Mouse (Mus musculus): Measurements from ENCODE around the gene Abhd17b. TPM values are rescaled to one million over a fixed set of nuclear protein-coding genes. Genes with fewer than 3 reads are reported as not detected.

Gene Abhd17b
- polyA plus RNA-seq (2015; fragmentation: Nextera tagmentation; extraction: Ambion mirVana) = 21.0 and 26.5 TPM in 2 replicates

- Histone ChIP-seq H3K27me3 (ENCODE audit: insufficient read depth, low read length) (no peaks in the 10 kb centered on the region), H3K9me3 (ENCODE audit: low read length) (no peaks in the 10 kb centered on the region), H3K9ac (replicated peaks; ENCODE audit: low read length) (peak within 1 kb of the TSS; percentile 98), H3K4me2 (replicated peaks; ENCODE audit: low read depth, low read length) (peak within 1 kb of the TSS; percentile 83), H3K36me3 (ENCODE audit: insufficient read depth, low read length) (no peaks in the 10 kb centered on the region), H3K4me3 (ENCODE audit: low read length) (peak within 1 kb of the TSS; percentile 92), H3K4me1 (ENCODE audit: insufficient read depth, low read length) (peaks cover 29% of the 10 kb centered on the region), H3K27ac (ENCODE audit: low read length) (peak within 1 kb of the TSS; percentile 99)
- WGBS = under 1% methylated on average over 99 of the region's 105 CpGs
- ATAC-seq (ENCODE audit: low FRiP score, low TSS enrichment) = peak; percentile 64
Observed at GRCm38 (mm10) chr19:21653172-21653981, at the start of gene Abhd17b. TSS of gene Abhd17b (plus strand) at chr19:21653185.

GRCm38 (mm10) chr19:21603836-21604235, 49.1 kb upstream of the Abhd17b start:
- H3K4me3 ChIP-seq (ENCODE audit: low read length) = no peak overlapping the region
- H3K4me1 ChIP-seq (ENCODE audit: insufficient read depth, low read length) = no peaks in the 10 kb centered on the region
- no peaks in the 10 kb centered on the region for H3K9me3 ChIP-seq (ENCODE audit: low read length)
- no peak overlapping the region for H3K27ac ChIP-seq (ENCODE audit: low read length)
- no peak overlapping the region for H3K9ac ChIP-seq (replicated peaks; ENCODE audit: low read length)
- ATAC-seq (ENCODE audit: low FRiP score, low TSS enrichment) = no peak
- H3K4me2 ChIP-seq (replicated peaks; ENCODE audit: low read depth, low read length) = no peak overlapping the region
- no peaks in the 10 kb centered on the region for H3K36me3 ChIP-seq (ENCODE audit: insufficient read depth, low read length)
- H3K27me3 ChIP-seq (ENCODE audit: insufficient read depth, low read length) = no peaks in the 10 kb centered on the region
- 62% methylated on average over 3 of the region's 3 CpGs for WGBS

GRCm38 (mm10) chr19:21605294-21605693, 47.7 kb upstream of the Abhd17b start:
- 91% methylated on average over 3 of the region's 3 CpGs for WGBS
- H3K27ac ChIP-seq (ENCODE audit: low read length) = no peak overlapping the region
- ATAC-seq (ENCODE audit: low FRiP score, low TSS enrichment) = no peak
- no peaks in the 10 kb centered on the region for H3K36me3 ChIP-seq (ENCODE audit: insufficient read depth, low read length)
- no peaks in the 10 kb centered on the region for H3K4me1 ChIP-seq (ENCODE audit: insufficient read depth, low read length)
- H3K4me2 ChIP-seq (replicated peaks; ENCODE audit: low read depth, low read length) = no peak overlapping the region
- H3K9ac ChIP-seq (replicated peaks; ENCODE audit: low read length) = no peak overlapping the region
- H3K4me3 ChIP-seq (ENCODE audit: low read length) = no peak overlapping the region
- H3K27me3 ChIP-seq (ENCODE audit: insufficient read depth, low read length) = no peaks in the 10 kb centered on the region
- no peaks in the 10 kb centered on the region for H3K9me3 ChIP-seq (ENCODE audit: low read length)

GRCm38 (mm10) chr19:21610240-21610639, 42.7 kb upstream of the Abhd17b start:
- Histone ChIP-seq H3K27ac (ENCODE audit: low read length) (no peak overlapping the region), H3K4me3 (ENCODE audit: low read length) (no peak overlapping the region), H3K9me3 (ENCODE audit: low read length) (no peaks in the 10 kb centered on the region), H3K9ac (replicated peaks; ENCODE audit: low read length) (no peak overlapping the region), H3K27me3 (ENCODE audit: insufficient read depth, low read length) (no peaks in the 10 kb centered on the region), H3K4me1 (ENCODE audit: insufficient read depth, low read length) (no peaks in the 10 kb centered on the region), H3K36me3 (ENCODE audit: insufficient read depth, low read length) (no peaks in the 10 kb centered on the region), H3K4me2 (replicated peaks; ENCODE audit: low read depth, low read length) (no peak overlapping the region)
- no peak for ATAC-seq (ENCODE audit: low FRiP score, low TSS enrichment)
- WGBS = 67% methylated on average over 6 of the region's 6 CpGs

- no peaks in the 10 kb centered on the region for H3K27me3 ChIP-seq (ENCODE audit: insufficient read depth, low read length)
- H3K4me3 ChIP-seq (ENCODE audit: low read length) = no peak overlapping the region
- H3K9me3 ChIP-seq (ENCODE audit: low read length) = no peaks in the 10 kb centered on the region
- no peak overlapping the region for H3K4me2 ChIP-seq (replicated peaks; ENCODE audit: low read depth, low read length)
- no peak for ATAC-seq (ENCODE audit: low FRiP score, low TSS enrichment)
- H3K9ac ChIP-seq (replicated peaks; ENCODE audit: low read length) = no peak overlapping the region
- no peaks in the 10 kb centered on the region for H3K36me3 ChIP-seq (ENCODE audit: insufficient read depth, low read length)
- H3K4me1 ChIP-seq (ENCODE audit: insufficient read depth, low read length) = no peaks in the 10 kb centered on the region
- 80% methylated on average over 6 of the region's 6 CpGs for WGBS
- H3K27ac ChIP-seq (ENCODE audit: low read length) = no peak overlapping the region
Observed at GRCm38 (mm10) chr19:21611297-21611696, 41.7 kb upstream of the Abhd17b start.

GRCm38 (mm10) chr19:21611725-21612575, 41.0 kb upstream of the Abhd17b start:
- Histone ChIP-seq H3K4me2 (replicated peaks; ENCODE audit: low read depth, low read length) (no peak overlapping the region), H3K9ac (replicated peaks; ENCODE audit: low read length) (no peak overlapping the region), H3K36me3 (ENCODE audit: insufficient read depth, low read length) (no peaks in the 10 kb centered on the region), H3K27me3 (ENCODE audit: insufficient read depth, low read length) (no peaks in the 10 kb centered on the region), H3K9me3 (ENCODE audit: low read length) (no peaks in the 10 kb centered on the region), H3K4me1 (ENCODE audit: insufficient read depth, low read length) (no peaks in the 10 kb centered on the region), H3K4me3 (ENCODE audit: low read length) (no peak overlapping the region), H3K27ac (ENCODE audit: low read length) (no peak overlapping the region)
- WGBS = 89% methylated on average over 9 of the region's 9 CpGs
- no peak for ATAC-seq (ENCODE audit: low FRiP score, low TSS enrichment)

- no peak overlapping the region for H3K4me3 ChIP-seq (ENCODE audit: low read length)
Observed at GRCm38 (mm10) chr19:21615801-21616200, 37.2 kb upstream of the Abhd17b start.

GRCm38 (mm10) chr19:21623410-21624147, 29.4 kb upstream of the Abhd17b start:
- 70% methylated on average over 3 of the region's 3 CpGs for WGBS
- H3K9me3 ChIP-seq (ENCODE audit: low read length) = no peaks in the 10 kb centered on the region
- no peaks in the 10 kb centered on the region for H3K4me1 ChIP-seq (ENCODE audit: insufficient read depth, low read length)
- H3K36me3 ChIP-seq (ENCODE audit: insufficient read depth, low read length) = no peaks in the 10 kb centered on the region
- H3K9ac ChIP-seq (replicated peaks; ENCODE audit: low read length) = no peak overlapping the region
- no peak overlapping the region for H3K4me3 ChIP-seq (ENCODE audit: low read length)
- no peak overlapping the region for H3K4me2 ChIP-seq (replicated peaks; ENCODE audit: low read depth, low read length)
- no peaks in the 10 kb centered on the region for H3K27me3 ChIP-seq (ENCODE audit: insufficient read depth, low read length)
- no peak overlapping the region for H3K27ac ChIP-seq (ENCODE audit: low read length)
- ATAC-seq (ENCODE audit: low FRiP score, low TSS enrichment) = no peak

More at GRCm38 (mm10) chr19:21615801-21616200, 37.2 kb upstream of the Abhd17b start:
- peaks cover 4% of the 10 kb centered on the region; the same call in 1 of the 2 replicates for H3K36me3 ChIP-seq (ENCODE audit: insufficient read depth, low read length)
- no peak for ATAC-seq (ENCODE audit: low FRiP score, low TSS enrichment)
- no peaks in the 10 kb centered on the region for H3K9me3 ChIP-seq (ENCODE audit: low read length)
- H3K4me1 ChIP-seq (ENCODE audit: insufficient read depth, low read length) = no peaks in the 10 kb centered on the region
- no peak overlapping the region for H3K27ac ChIP-seq (ENCODE audit: low read length)
- 90% methylated on average over 3 of the region's 3 CpGs for WGBS
- no peak overlapping the region for H3K4me2 ChIP-seq (replicated peaks; ENCODE audit: low read depth, low read length)
- no peak overlapping the region for H3K9ac ChIP-seq (replicated peaks; ENCODE audit: low read length)
- no peaks in the 10 kb centered on the region for H3K27me3 ChIP-seq (ENCODE audit: insufficient read depth, low read length)

- ATAC-seq (ENCODE audit: low FRiP score, low TSS enrichment) = no peak
- H3K4me1 ChIP-seq (ENCODE audit: insufficient read depth, low read length) = no peaks in the 10 kb centered on the region
- H3K9me3 ChIP-seq (ENCODE audit: low read length) = no peaks in the 10 kb centered on the region
- H3K27ac ChIP-seq (ENCODE audit: low read length) = no peak overlapping the region
- no peaks in the 10 kb centered on the region for H3K36me3 ChIP-seq (ENCODE audit: insufficient read depth, low read length)
- H3K9ac ChIP-seq (replicated peaks; ENCODE audit: low read length) = no peak overlapping the region
- H3K4me2 ChIP-seq (replicated peaks; ENCODE audit: low read depth, low read length) = no peak overlapping the region
- H3K4me3 ChIP-seq (ENCODE audit: low read length) = no peak overlapping the region
- 77% methylated on average over 4 of the region's 4 CpGs for WGBS
- H3K27me3 ChIP-seq (ENCODE audit: insufficient read depth, low read length) = no peaks in the 10 kb centered on the region
Observed at GRCm38 (mm10) chr19:21624148-21624535, 28.8 kb upstream of the Abhd17b start.
